26 mouse cellular contexts compared by ENCODE assay signal in the genomic region with DNA sequence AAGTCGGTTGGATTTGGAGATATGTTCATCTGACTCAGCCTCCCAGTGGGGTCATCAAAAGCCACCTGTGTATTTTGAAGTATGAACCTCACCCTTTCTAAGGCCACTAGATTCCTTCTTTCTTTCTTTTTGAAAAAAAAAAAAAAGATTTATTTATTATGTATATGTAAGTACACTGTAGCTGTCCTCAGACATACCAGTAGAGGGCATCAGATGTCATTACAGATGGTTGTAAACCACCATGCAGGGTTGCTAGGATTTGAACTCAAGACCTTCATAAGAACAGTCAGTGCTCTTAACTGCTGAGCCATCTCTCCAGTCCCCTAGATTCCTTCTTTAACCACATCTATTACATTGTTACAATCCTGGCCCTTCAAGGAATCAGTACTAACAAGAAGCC. TPM values are rescaled to one million over a fixed set of nuclear protein-coding genes. Genes with fewer than 3 reads are reported as not detected.
A peak's percentile ranks its signal among the peaks of the same experiment; 100 is the strongest.
DNase-seq lines count a peak whose midpoint lies in the region; ATAC-seq and TF ChIP-seq lines count a peak whose summit lies in the region.
"Had no signal": no experiment of that assay in that cellular context is flagged by ENCODE, and none has a peak within 500 bp of the region (broad histone marks: within the 10 kb centered on the region; RNA-seq: fewer than 3 reads in every experiment).

No protein-coding gene starts in this region.

- H3K36me3 ChIP-seq in midbrain, embryonic 16.5 days (ENCODE audit: control insufficient read depth, insufficient read depth, low read length) = no peaks in the 10 kb centered on the region
- H3K36me3 ChIP-seq: forebrain, embryonic 10.5 days; heart, embryonic 13.5 days; hindbrain, embryonic 13.5 days; kidney, embryonic 15.5 days; liver, embryonic 13.5 days; midbrain, embryonic 10.5 days had no signal

- no peak overlapping the region for H3K27ac ChIP-seq in left cerebral cortex, adult 2 months
- no peak overlapping the region for H3K27ac ChIP-seq in midbrain, embryonic 16.5 days (ENCODE audit: low read length)
- H3K27ac ChIP-seq: forebrain, embryonic 10.5 days; heart, embryonic 13.5 days; hindbrain, embryonic 13.5 days; kidney, embryonic 15.5 days; macrophage; midbrain, embryonic 10.5 days had no signal

- H3K9me3 ChIP-seq in midbrain, embryonic 16.5 days (replicated peaks; ENCODE audit: control insufficient read depth, low read length, poor library complexity, severe bottlenecking) = no peaks in the 10 kb centered on the region
- H3K9me3 ChIP-seq: forebrain, embryonic 10.5 days; heart, embryonic 13.5 days; hindbrain, embryonic 13.5 days; kidney, embryonic 15.5 days; liver, embryonic 13.5 days; midbrain, embryonic 10.5 days had no signal

- intact Hi-C loops in left cerebral cortex, adult 2 months (cut with DNase I) = no loop called here
- intact Hi-C loops in left cerebral cortex, postnatal 25 days (cut with DNase I) = no loop called here

- ATAC-seq in CD4-positive, CD25-positive, alpha-beta regulatory T cell, adult 4 months = no peak
- ATAC-seq in midbrain, embryonic 16.5 days = no peak
- ATAC-seq: intestine, embryonic 16.5 days had no signal

- WGBS in midbrain, embryonic 16.5 days = 97% methylated on average over 1 of the region's 1 CpGs

- no peak overlapping the region for H3K4me2 ChIP-seq in midbrain, embryonic 16.5 days (ENCODE audit: low read length)
- H3K4me2 ChIP-seq: heart, embryonic 13.5 days; hindbrain, embryonic 13.5 days; kidney, embryonic 15.5 days; liver, embryonic 13.5 days had no signal

- no peak overlapping the region for H3K9ac ChIP-seq in midbrain, embryonic 16.5 days (ENCODE audit: low read depth, low read length)
- H3K9ac ChIP-seq: heart, embryonic 13.5 days; hindbrain, embryonic 13.5 days; kidney, embryonic 15.5 days; liver, embryonic 13.5 days had no signal

- H3K27me3 ChIP-seq in midbrain, embryonic 16.5 days (ENCODE audit: control insufficient read depth, insufficient read depth, low read depth, low read length) = no peaks in the 10 kb centered on the region
- H3K27me3 ChIP-seq: heart, embryonic 13.5 days; hindbrain, embryonic 13.5 days; liver, embryonic 13.5 days had no signal

- peak; percentile 20 for TF ChIP-seq CTCF in left cerebral cortex, adult 2 months (IDR thresholded peaks at IDR 0.05)

- H3K4me1 ChIP-seq in midbrain, embryonic 16.5 days (ENCODE audit: control insufficient read depth, insufficient read depth, low read length) = peaks cover 11% of the 10 kb centered on the region

- peak; percentile 58 for DNase-seq in CD4-positive, CD25-positive, alpha-beta regulatory T cell, adult 2 months (ENCODE audit: low read depth, low spot score)
- DNase-seq in left cerebral cortex, adult 2 months (ENCODE audit: extremely low spot score in 1 of 2, low spot score in 2 of 2) = no peak
- DNase-seq in left cerebral cortex, postnatal 25 days (ENCODE audit: low spot score in 2 of 2) = no peak
- DNase-seq in retina, postnatal 1 day = peak; percentile 9
- DNase-seq in retina, embryonic 14.5 days (ENCODE audit: low spot score) = no peak
- DNase-seq in neural tube, embryonic 10.5 days (ENCODE audit: extremely low spot score, low spot score) = no peak
- DNase-seq: adrenal gland, postnatal 36 days; cerebellum, adult 18-20 months; cerebellum, postnatal 25 days; left cerebral cortex, postnatal 4 days; liver, embryonic 13.5 days; right cerebral cortex, postnatal 14 days; thymus, postnatal 25 days had no signal

- no peak overlapping the region for H3K4me3 ChIP-seq in left cerebral cortex, adult 2 months
- no peak overlapping the region for H3K4me3 ChIP-seq in midbrain, embryonic 16.5 days (ENCODE audit: low read depth, low read length)
- H3K4me3 ChIP-seq: forebrain, embryonic 10.5 days; heart, embryonic 13.5 days; hindbrain, embryonic 13.5 days; kidney, embryonic 15.5 days; liver, embryonic 13.5 days; midbrain, embryonic 10.5 days had no signal

RNA-seq across cellular contexts. Expression of gene Clcn7, which starts 3.1 kb away (rescaled TPM):
- 10 to 100 TPM; 18.2 to 33.2 TPM for polyA plus RNA-seq in CD4-positive, CD25-positive, alpha-beta regulatory T cell, adult 4 months (2017; shearing (Covaris generic))
- 10 to 100 TPM; 48.5 to 53.9 TPM for total RNA-seq in left cerebral cortex, adult 2 months (2021)
- 10 to 100 TPM; 51.4 to 52.3 TPM for total RNA-seq in left cerebral cortex, postnatal 25 days (2021)
- 33.6 and 36.1 TPM in 2 replicates for polyA plus RNA-seq in midbrain, embryonic 16.5 days (2015; fragmentation: Nextera tagmentation; extraction: Ambion mirVana)

RNA-seq across cellular contexts. Expression of gene Ptx4, which starts 9.5 kb away (rescaled TPM):
- polyA plus RNA-seq in CD4-positive, CD25-positive, alpha-beta regulatory T cell, adult 4 months (2017; shearing (Covaris generic)) = not detected
- total RNA-seq in left cerebral cortex, adult 2 months (2021) = under 1 TPM; 0.33 to 0.63 TPM
- under 1 TPM; 0.46 to 0.76 TPM for total RNA-seq in left cerebral cortex, postnatal 25 days (2021)
- 0.38 TPM in 1 of 2 replicates, not detected in the other for polyA plus RNA-seq in midbrain, embryonic 16.5 days (2015; fragmentation: Nextera tagmentation; extraction: Ambion mirVana)
- total RNA-seq: adrenal gland, postnatal 36 days; granulocyte monocyte progenitor cell, adult 5-6 weeks had no signal
- polyA plus RNA-seq: hindbrain, embryonic 13.5 days; liver, embryonic 13.5 days; macrophage; midbrain, embryonic 10.5 days; neural tube, embryonic 14.5 days had no signal

RNA-seq across cellular contexts. Expression of gene Telo2, which starts 14.3 kb away (rescaled TPM):
- 10 to 100 TPM; 24.4 to 36.8 TPM for polyA plus RNA-seq in CD4-positive, CD25-positive, alpha-beta regulatory T cell, adult 4 months (2017; shearing (Covaris generic))
- total RNA-seq in left cerebral cortex, adult 2 months (2021) = 10 to 100 TPM; 25.8 to 30.7 TPM
- total RNA-seq in left cerebral cortex, postnatal 25 days (2021) = 10 to 100 TPM; 26.3 to 28.7 TPM
- 51.9 and 53.4 TPM in 2 replicates for polyA plus RNA-seq in midbrain, embryonic 16.5 days (2015; fragmentation: Nextera tagmentation; extraction: Ambion mirVana)

RNA-seq across cellular contexts. Expression of gene Ccdc154, which starts 32.2 kb away (rescaled TPM):
- polyA plus RNA-seq in CD4-positive, CD25-positive, alpha-beta regulatory T cell, adult 4 months (2017; shearing (Covaris generic)) = not detected
- total RNA-seq in left cerebral cortex, adult 2 months (2021) = under 1 TPM in 1 of 2 experiments, not detected in 1; 0.14 TPM
- under 1 TPM; 0.14 TPM for total RNA-seq in left cerebral cortex, postnatal 25 days (2021)
- polyA plus RNA-seq in midbrain, embryonic 16.5 days (2015; fragmentation: Nextera tagmentation; extraction: Ambion mirVana) = not detected in 2 replicates
- total RNA-seq: adrenal gland, postnatal 36 days; gastrocnemius, adult 18-20 months; heart, postnatal 25 days had no signal
- polyA plus RNA-seq: forebrain, embryonic 10.5 days; heart, embryonic 13.5 days; hindbrain, embryonic 13.5 days; kidney, embryonic 15.5 days; liver, embryonic 13.5 days; macrophage; midbrain, embryonic 10.5 days; neural tube, embryonic 14.5 days had no signal

RNA-seq across cellular contexts. Expression of gene Gm38655, which starts 45.2 kb away (rescaled TPM):
- polyA plus RNA-seq in CD4-positive, CD25-positive, alpha-beta regulatory T cell, adult 4 months (2017; shearing (Covaris generic)) = not detected
- total RNA-seq in left cerebral cortex, adult 2 months (2021) = not detected
- total RNA-seq in left cerebral cortex, postnatal 25 days (2021) = not detected
- not detected in 2 replicates for polyA plus RNA-seq in midbrain, embryonic 16.5 days (2015; fragmentation: Nextera tagmentation; extraction: Ambion mirVana)
- total RNA-seq: gastrocnemius, adult 18-20 months; granulocyte monocyte progenitor cell, adult 5-6 weeks; heart, postnatal 25 days; left cerebral cortex, postnatal 4 days had no signal
- polyA plus RNA-seq: forebrain, embryonic 10.5 days; hindbrain, embryonic 13.5 days; kidney, embryonic 15.5 days; liver, embryonic 13.5 days; macrophage; midbrain, embryonic 10.5 days; neural tube, embryonic 14.5 days had no signal

Comparison
In these comparisons a context has a peak if more than half of its experiments do, and no peak if none do; other contexts are left out.
1. DNase-seq: peak in CD4-positive, CD25-positive, alpha-beta regulatory T cell, adult 2 months (single experiment) and retina, postnatal 1 day (single experiment); none in left cerebral cortex, adult 2 months (0 of 2), left cerebral cortex, postnatal 25 days (0 of 2), retina, embryonic 14.5 days (single experiment) and neural tube, embryonic 10.5 days (single experiment).